Mouse (Mus musculus) lung, postnatal 0 days (tissue): Measurements from ENCODE around the gene Fam189a2.

Experiments used
- CTCF ChIP-seq: IDR thresholded peaks from 2 replicates; pipeline ENCODE4 v1.5.1; 2016; ENCODE audit warnings: antibody characterized with exemption, mild to moderate bottlenecking
- EP300 ChIP-seq: IDR thresholded peaks from 2 replicates; pipeline ENCODE4 v1.6.1; 2016; ENCODE audit warnings: antibody characterized with exemption, mild to moderate bottlenecking, control low read depth

DNA sequence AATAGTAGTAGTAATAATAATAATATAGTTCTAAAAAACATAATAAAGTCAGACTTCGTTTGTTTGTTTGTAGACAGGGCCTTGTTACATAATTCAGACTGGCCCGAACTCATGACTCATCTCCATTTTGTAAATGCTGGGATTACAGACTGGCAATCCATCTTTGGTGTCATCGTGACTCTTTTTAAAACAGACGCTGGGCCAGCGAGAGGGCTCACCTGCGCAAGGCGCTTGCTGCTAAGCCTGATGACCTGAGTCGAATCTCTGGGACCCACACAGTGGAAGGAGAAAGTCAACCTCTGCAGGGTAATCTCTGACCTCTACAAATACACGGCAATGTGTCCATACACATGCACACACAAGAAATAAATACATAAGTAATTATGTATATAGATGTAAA is 64.4 kb downstream of the Fam189a2 start:
- TF ChIP-seq CTCF (no peak), EP300 (no peak)
